Mouse (Mus musculus): ENCODE measurements around the gene Mrps9. TPM values are rescaled to one million over a fixed set of nuclear protein-coding genes. Genes with fewer than 3 reads are reported as not detected.
A peak's percentile ranks its signal among the peaks of the same experiment; 100 is the strongest.

The Mrps9 gene
- 65.3 and 69.0 TPM in 2 replicates for polyA plus RNA-seq (2014; fragmentation: Nextera tagmentation; extraction: Ambion mirVana)

DNA sequence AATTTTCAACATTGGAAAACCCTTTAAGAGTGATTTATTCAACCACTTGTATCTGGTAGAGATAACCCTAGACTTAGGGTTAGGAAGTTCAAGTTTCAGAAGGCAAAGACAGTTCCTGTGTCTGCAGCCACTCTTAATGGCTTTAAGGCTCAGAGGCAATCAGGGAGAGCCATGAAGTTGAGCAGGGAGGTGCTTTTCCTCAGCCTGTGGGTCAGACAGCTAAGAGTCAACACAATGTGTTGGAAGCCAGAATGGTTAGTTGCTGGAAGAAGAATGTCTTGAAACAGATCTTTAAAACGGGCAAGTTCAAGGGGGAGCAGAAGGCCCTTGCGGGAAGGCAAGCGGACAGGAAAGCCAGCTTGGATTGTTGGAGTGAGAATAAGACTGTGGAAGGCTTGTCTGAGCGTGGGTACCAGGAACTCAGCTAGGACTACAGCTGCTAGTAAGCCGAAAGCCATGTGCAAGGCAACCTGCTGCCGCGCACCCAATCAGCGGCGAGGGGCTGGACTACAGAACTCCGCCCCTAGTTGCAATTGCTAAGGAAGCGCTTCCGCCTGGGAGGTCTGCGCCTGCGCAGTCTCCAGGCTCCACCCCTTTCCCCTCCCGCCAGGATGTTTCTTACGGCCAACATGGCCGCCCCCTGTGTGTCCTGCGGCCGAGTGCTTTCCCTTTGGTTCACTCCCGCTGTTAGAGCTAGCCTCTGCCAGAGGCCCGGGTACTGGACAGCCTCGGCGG lies at the start of gene Mrps9:
Gene Mrps9, plus strand, starts transcription at position 571 of the 735 bp plus-strand sequence.
- Histone ChIP-seq H3K9ac (ENCODE audit: low read depth, low read length) (peak within 1 kb of the TSS; percentile 88), H3K36me3 (ENCODE audit: control insufficient read depth, insufficient read depth, low read length) (no peaks in the 10 kb centered on the region), H3K27me3 (ENCODE audit: control insufficient read depth, insufficient read depth, low read length) (no peaks in the 10 kb centered on the region), H3K27ac (ENCODE audit: low read depth, low read length) (peak within 1 kb of the TSS; percentile 68; the same call in 1 of the 2 replicates), H3K4me1 (ENCODE audit: control insufficient read depth, insufficient read depth, low read length) (0 out of 2 replicates have a peak, but pooled peaks cover 5% of the 10 kb centered on the region), H3K4me2 (peak within 1 kb of the TSS; percentile 80), H3K9me3 (replicated peaks; ENCODE audit: control insufficient read depth, low read length) (no peaks in the 10 kb centered on the region), H3K4me3 (ENCODE audit: low read depth, low read length) (peak within 1 kb of the TSS; percentile 98)
- WGBS (ENCODE audit: insufficient replicate concordance): 0% methylated on average over 23 of the region's 23 CpGs
- peak; percentile 100 for ATAC-seq (replicated peaks; ENCODE audit: insufficient number of reproducible peaks, low FRiP score, low TSS enrichment)

DNA sequence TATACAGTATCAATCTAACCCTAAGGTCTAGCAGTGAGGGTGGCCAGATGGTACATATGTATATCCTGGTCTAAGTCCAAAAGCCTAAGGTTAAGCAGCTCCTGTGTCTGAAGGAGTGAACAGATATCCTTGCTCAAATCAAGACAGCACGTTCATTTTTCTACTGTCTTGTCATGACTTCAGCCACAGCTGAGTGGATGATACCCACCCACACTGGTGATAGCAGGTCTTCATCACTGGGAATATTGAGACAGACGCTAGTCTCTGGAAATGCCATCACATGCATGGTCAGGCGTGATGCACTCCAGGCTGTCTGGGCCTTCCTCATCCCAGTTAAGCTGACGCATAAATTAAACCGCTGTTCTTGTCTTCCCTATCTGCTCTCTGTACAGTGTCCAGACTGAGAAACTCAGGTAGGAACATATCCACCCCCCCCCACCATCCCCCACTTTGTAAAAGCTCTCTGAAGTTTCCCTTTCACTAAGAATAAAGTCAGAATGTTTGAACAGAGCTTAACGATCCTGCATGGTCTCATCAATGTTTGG lies 37.7 kb upstream of the Mrps9 start:
- Histone ChIP-seq H3K4me1 (ENCODE audit: control insufficient read depth, insufficient read depth, low read length) (no peaks in the 10 kb centered on the region), H3K27ac (ENCODE audit: low read depth, low read length) (no peak overlapping the region), H3K27me3 (ENCODE audit: control insufficient read depth, insufficient read depth, low read length) (no peaks in the 10 kb centered on the region), H3K4me2 (no peak overlapping the region), H3K9ac (ENCODE audit: low read depth, low read length) (no peak overlapping the region), H3K4me3 (ENCODE audit: low read depth, low read length) (no peak overlapping the region), H3K9me3 (replicated peaks; ENCODE audit: control insufficient read depth, low read length) (no peaks in the 10 kb centered on the region), H3K36me3 (ENCODE audit: control insufficient read depth, insufficient read depth, low read length) (no peaks in the 10 kb centered on the region)
- WGBS (ENCODE audit: insufficient replicate concordance): 76% methylated on average over 6 of the region's 6 CpGs
- no peak for ATAC-seq (replicated peaks; ENCODE audit: insufficient number of reproducible peaks, low FRiP score, low TSS enrichment)

DNA sequence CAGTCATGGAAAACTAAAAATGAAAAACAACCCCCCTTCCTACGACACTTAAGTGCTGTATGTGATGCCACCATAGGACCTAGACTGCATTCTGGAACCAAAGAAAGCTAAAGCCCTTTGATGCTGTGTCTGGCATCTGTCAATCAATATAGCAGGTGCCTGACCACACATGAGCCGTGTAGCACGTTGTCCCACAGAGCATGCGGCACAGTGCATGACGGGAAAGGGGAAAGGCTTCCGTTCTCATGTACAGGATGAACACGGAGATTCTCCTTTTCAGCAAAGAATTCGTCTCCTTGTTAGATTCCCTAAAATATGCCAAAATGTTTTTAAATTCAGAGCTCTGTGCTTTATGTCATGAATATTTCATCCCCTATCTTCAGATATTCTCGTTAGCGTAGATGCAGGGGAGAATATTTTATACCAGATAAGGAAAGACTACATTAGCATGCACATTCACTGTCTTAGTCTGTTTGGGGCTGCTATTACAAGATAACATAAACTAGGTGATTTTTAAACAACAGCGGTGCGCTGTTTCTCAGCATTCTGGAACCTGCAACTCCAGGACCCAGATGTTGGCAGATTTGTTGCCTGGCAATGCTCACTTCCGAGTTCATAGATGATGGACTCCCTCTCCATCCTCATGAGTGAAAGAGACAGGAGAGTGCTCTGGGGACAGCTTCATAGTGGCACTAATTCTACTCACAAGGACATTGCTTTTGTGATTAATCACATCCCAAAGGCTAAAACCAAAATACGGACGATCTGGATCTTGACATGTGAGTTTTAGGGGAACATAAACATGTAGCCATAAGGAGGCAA lies 36.0 kb upstream of the Mrps9 start:
- Histone ChIP-seq H3K27ac (ENCODE audit: low read depth, low read length) (no peak overlapping the region), H3K9me3 (replicated peaks; ENCODE audit: control insufficient read depth, low read length) (no peaks in the 10 kb centered on the region), H3K4me1 (ENCODE audit: control insufficient read depth, insufficient read depth, low read length) (no peaks in the 10 kb centered on the region), H3K36me3 (ENCODE audit: control insufficient read depth, insufficient read depth, low read length) (no peaks in the 10 kb centered on the region), H3K4me3 (ENCODE audit: low read depth, low read length) (no peak overlapping the region), H3K9ac (ENCODE audit: low read depth, low read length) (no peak overlapping the region), H3K27me3 (ENCODE audit: control insufficient read depth, insufficient read depth, low read length) (no peaks in the 10 kb centered on the region), H3K4me2 (no peak overlapping the region)
- 81% methylated on average over 15 of the region's 15 CpGs for WGBS (ENCODE audit: insufficient replicate concordance)
- ATAC-seq (replicated peaks; ENCODE audit: insufficient number of reproducible peaks, low FRiP score, low TSS enrichment): no peak

DNA sequence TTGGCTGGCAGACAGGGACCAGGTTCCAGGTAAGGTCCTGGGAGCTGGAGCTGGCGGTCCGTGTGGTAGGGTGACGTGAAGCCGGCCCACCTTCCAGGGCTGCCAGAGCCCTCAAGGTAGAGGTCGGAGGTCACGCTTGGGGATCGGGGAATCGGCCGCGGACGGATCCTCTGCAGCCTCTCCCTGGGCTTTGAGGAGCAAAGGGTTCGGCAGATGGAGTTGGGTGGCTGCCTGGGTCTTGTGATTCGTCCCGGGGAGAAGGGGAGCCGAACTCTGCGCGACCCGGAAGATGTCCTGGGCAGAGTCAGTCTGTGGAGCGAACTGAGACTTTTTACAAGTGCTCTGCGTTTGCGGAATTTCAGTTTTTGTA lies 350 bp downstream of the Mrps9 start:
- Histone ChIP-seq H3K36me3 (ENCODE audit: control insufficient read depth, insufficient read depth, low read length) (no peaks in the 10 kb centered on the region), H3K27me3 (ENCODE audit: control insufficient read depth, insufficient read depth, low read length) (no peaks in the 10 kb centered on the region), H3K27ac (ENCODE audit: low read depth, low read length) (peak overlapping the region; percentile 68; the same call in 1 of the 2 replicates), H3K4me1 (ENCODE audit: control insufficient read depth, insufficient read depth, low read length) (0 out of 2 replicates have a peak, but pooled peaks cover 5% of the 10 kb centered on the region), H3K4me2 (peak overlapping the region; percentile 80), H3K4me3 (ENCODE audit: low read depth, low read length) (peak overlapping the region; percentile 98), H3K9me3 (replicated peaks; ENCODE audit: control insufficient read depth, low read length) (no peaks in the 10 kb centered on the region), H3K9ac (ENCODE audit: low read depth, low read length) (peak overlapping the region; percentile 88)
- WGBS (ENCODE audit: insufficient replicate concordance): under 1% methylated on average over 21 of the region's 21 CpGs
- peak; percentile 76 for ATAC-seq (replicated peaks; ENCODE audit: insufficient number of reproducible peaks, low FRiP score, low TSS enrichment)

DNA sequence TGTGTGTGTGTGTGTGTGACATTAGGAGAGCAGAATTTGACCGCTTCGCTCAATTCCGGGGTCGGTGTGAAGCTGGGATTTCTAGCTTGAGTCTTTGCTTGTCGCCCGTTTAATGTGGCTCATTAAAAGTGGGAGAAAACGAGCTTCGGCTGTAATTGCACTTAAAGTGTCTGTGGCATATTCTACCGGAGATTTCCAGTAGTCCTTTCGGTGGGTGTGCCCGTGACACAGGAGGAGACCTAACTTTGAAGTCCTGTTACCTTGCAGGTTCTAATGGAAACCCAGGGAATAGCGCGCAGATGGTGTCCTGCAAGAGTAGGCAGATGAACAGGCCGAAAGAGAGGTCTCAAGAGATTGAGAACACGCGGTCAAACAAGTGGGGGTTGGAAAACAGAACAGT lies 777 bp downstream of the Mrps9 start:
- Histone ChIP-seq H3K4me3 (ENCODE audit: low read depth, low read length) (peak overlapping the region; percentile 98), H3K36me3 (ENCODE audit: control insufficient read depth, insufficient read depth, low read length) (no peaks in the 10 kb centered on the region), H3K27me3 (ENCODE audit: control insufficient read depth, insufficient read depth, low read length) (no peaks in the 10 kb centered on the region), H3K4me1 (ENCODE audit: control insufficient read depth, insufficient read depth, low read length) (0 out of 2 replicates have a peak, but pooled peaks cover 5% of the 10 kb centered on the region), H3K4me2 (peak overlapping the region; percentile 80), H3K9ac (ENCODE audit: low read depth, low read length) (peak overlapping the region; percentile 88), H3K27ac (ENCODE audit: low read depth, low read length) (no peak overlapping the region), H3K9me3 (replicated peaks; ENCODE audit: control insufficient read depth, low read length) (no peaks in the 10 kb centered on the region)
- 3% methylated on average over 16 of the region's 16 CpGs for WGBS (ENCODE audit: insufficient replicate concordance)
- no peak for ATAC-seq (replicated peaks; ENCODE audit: insufficient number of reproducible peaks, low FRiP score, low TSS enrichment)

DNA sequence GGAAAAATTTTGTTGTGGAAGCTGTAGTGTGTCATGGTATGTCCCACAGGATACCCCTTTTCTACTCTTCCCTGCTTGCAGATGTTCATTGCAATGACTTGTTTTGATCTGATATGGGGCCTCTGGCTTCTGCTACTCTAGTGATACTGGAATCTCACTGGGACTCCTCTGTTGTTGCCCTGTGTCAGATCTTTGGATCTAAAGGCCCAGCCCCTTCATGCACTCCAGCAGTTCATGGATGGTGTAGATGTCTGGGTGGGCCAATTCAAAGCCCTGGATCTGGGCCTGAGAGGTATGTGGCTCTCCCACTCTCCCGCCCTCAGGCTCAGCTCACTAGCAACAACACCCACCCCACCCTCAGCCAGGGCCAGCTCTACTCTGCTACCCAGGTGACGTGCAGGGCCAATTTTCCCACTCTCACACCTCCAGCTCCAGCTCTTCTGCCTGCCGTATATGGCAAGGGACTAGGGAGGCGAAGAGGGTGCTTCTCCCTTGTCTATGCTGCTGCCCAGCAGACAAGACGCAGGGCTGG lies 13.8 kb downstream of the Mrps9 start:
- 95% methylated on average over 5 of the region's 5 CpGs for WGBS (ENCODE audit: insufficient replicate concordance)
- no peak for ATAC-seq (replicated peaks; ENCODE audit: insufficient number of reproducible peaks, low FRiP score, low TSS enrichment)
- Histone ChIP-seq H3K9me3 (replicated peaks; ENCODE audit: control insufficient read depth, low read length) (no peaks in the 10 kb centered on the region), H3K27ac (ENCODE audit: low read depth, low read length) (no peak overlapping the region), H3K27me3 (ENCODE audit: control insufficient read depth, insufficient read depth, low read length) (no peaks in the 10 kb centered on the region), H3K4me3 (ENCODE audit: low read depth, low read length) (no peak overlapping the region), H3K4me1 (ENCODE audit: control insufficient read depth, insufficient read depth, low read length) (no peaks in the 10 kb centered on the region), H3K4me2 (no peak overlapping the region), H3K9ac (ENCODE audit: low read depth, low read length) (no peak overlapping the region), H3K36me3 (ENCODE audit: control insufficient read depth, insufficient read depth, low read length) (peaks cover 12% of the 10 kb centered on the region)

DNA sequence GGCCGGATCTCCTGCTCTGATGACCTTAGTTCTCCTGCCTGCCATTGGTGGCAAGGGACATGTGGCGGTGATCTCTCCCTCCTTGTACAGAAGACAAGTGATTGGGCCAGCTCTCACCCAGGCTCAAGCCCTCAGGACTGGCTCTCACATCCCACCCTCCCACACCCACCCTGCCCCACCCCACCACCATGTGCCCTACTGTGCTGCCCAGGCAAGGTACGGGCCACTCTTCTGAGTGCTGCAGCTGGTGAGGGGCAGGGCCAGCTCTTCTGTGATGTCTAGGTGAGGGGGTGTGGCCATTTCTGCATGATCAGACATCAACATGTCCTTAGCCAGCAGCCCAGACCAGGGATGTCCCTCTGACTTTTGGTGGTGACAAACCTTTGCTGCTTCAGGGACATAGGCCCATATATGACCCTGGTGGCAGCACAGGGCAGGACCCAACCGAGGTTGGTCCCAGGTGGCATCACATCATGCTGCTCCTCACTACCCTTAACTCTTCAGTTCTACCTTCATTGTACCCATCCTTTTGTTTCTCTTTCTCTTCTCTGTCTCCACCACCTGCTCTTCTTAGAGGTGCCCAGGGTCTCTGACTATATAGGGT lies 14.4 kb downstream of the Mrps9 start:
- H3K36me3 ChIP-seq (ENCODE audit: control insufficient read depth, insufficient read depth, low read length): peaks cover 12% of the 10 kb centered on the region
- H3K27ac ChIP-seq (ENCODE audit: low read depth, low read length): no peak overlapping the region
- no peaks in the 10 kb centered on the region for H3K9me3 ChIP-seq (replicated peaks; ENCODE audit: control insufficient read depth, low read length)
- no peak for ATAC-seq (replicated peaks; ENCODE audit: insufficient number of reproducible peaks, low FRiP score, low TSS enrichment)
- no peak overlapping the region for H3K4me2 ChIP-seq
- H3K4me3 ChIP-seq (ENCODE audit: low read depth, low read length): no peak overlapping the region
- no peaks in the 10 kb centered on the region for H3K27me3 ChIP-seq (ENCODE audit: control insufficient read depth, insufficient read depth, low read length)
- no peaks in the 10 kb centered on the region for H3K4me1 ChIP-seq (ENCODE audit: control insufficient read depth, insufficient read depth, low read length)
- WGBS (ENCODE audit: insufficient replicate concordance): 92% methylated on average over 4 of the region's 4 CpGs
- H3K9ac ChIP-seq (ENCODE audit: low read depth, low read length): no peak overlapping the region

DNA sequence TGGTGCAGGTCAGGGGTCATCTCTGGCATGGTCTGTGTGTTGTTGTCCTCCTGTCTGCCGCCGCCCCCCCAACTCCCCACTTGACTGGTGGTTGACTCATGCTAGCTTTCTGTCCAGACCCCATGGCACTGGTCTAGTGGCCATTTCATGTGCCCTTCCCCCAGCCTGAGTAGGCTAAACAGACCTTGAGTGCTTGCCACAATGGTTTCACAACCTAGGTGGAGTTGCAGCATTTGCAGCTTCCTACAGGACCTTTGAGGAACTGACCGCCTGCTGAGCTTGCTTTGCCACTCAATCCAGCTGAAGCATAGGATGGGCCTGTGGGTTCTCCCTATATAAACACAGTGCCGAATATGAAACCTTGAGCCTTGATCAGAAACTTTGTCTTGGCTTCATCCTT lies 15.0 kb downstream of the Mrps9 start:
- H3K4me3 ChIP-seq (ENCODE audit: low read depth, low read length): no peak overlapping the region
- H3K4me2 ChIP-seq: no peak overlapping the region
- peaks cover 12% of the 10 kb centered on the region for H3K36me3 ChIP-seq (ENCODE audit: control insufficient read depth, insufficient read depth, low read length)
- no peak overlapping the region for H3K27ac ChIP-seq (ENCODE audit: low read depth, low read length)
- ATAC-seq (replicated peaks; ENCODE audit: insufficient number of reproducible peaks, low FRiP score, low TSS enrichment): no peak
- H3K4me1 ChIP-seq (ENCODE audit: control insufficient read depth, insufficient read depth, low read length): no peaks in the 10 kb centered on the region
- no peak overlapping the region for H3K9ac ChIP-seq (ENCODE audit: low read depth, low read length)
- WGBS (ENCODE audit: insufficient replicate concordance): 93% methylated on average over 4 of the region's 4 CpGs
- no peaks in the 10 kb centered on the region for H3K9me3 ChIP-seq (replicated peaks; ENCODE audit: control insufficient read depth, low read length)
- no peaks in the 10 kb centered on the region for H3K27me3 ChIP-seq (ENCODE audit: control insufficient read depth, insufficient read depth, low read length)
